Mouse (Mus musculus) testis, adult 2 months (tissue): Measurements from ENCODE around the gene Pitx2.

Experiments
- CTCF ChIP-seq: fragments of 200-500 bp; IDR thresholded peaks from 2 replicates; pipeline ENCODE4 v1.5.1; 2012; ENCODE audit warnings: low read depth, mild to moderate bottlenecking, inconsistent platforms, low read length, moderate library complexity; ENCODE audit not compliant: control insufficient read depth, insufficient read depth, insufficient replicate concordance
- POLR2A ChIP-seq: fragments of 200-500 bp; IDR thresholded peaks from 2 replicates; pipeline ENCODE4 v1.6.1; 2012; ENCODE audit warnings: low read depth, mild to moderate bottlenecking, inconsistent platforms, low read length, moderate library complexity; ENCODE audit not compliant: control insufficient read depth

GRCm38 (mm10) chr3:129208421-129208820 lies 8.7 kb downstream of the Pitx2 start:
- no peak for TF ChIP-seq CTCF
- no peak for TF ChIP-seq POLR2A
